Mouse (Mus musculus) lung, postnatal 10 days (tissue): ENCODE data around the gene Galnt3.
A peak's percentile ranks its signal among the peaks of the same experiment; 100 is the strongest.

Experiments
- DNase-seq: peaks from one replicate; pipeline ENCODE4 v3.0.0; 2021

Gene Galnt3

DNA sequence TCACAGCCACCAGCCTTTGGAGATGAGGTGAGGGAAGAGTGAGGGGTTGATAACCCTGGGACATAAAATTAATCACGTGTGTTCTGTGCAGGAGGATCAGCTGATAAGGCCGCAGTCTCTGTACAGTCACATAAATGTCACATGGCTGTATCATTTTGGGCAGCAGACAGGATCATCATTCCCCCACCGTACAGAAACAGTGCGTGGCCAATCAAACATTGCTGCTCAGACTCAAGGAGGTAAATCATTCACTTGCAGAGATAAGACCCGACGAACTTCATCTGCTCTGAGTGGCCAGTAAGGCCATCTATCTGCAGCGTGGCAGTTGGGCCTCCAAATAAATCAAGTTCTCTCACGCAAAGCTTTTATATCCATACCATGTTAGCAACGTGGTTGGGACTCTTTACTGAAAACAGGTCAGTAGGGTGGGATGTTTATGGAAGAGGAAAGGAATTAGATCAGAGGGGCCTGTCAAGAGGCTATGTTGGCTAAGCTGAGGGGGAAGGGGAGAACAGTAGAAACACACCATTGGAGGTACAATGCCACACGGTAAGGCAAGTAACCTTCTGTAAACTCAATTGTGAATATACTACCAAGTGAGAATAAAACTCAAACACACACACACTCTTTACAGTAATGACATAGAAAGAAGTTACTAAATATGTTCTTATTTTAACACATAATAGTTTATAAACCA lies 20.9 kb downstream of the Galnt3 start:
- DNase-seq: no peak

DNA sequence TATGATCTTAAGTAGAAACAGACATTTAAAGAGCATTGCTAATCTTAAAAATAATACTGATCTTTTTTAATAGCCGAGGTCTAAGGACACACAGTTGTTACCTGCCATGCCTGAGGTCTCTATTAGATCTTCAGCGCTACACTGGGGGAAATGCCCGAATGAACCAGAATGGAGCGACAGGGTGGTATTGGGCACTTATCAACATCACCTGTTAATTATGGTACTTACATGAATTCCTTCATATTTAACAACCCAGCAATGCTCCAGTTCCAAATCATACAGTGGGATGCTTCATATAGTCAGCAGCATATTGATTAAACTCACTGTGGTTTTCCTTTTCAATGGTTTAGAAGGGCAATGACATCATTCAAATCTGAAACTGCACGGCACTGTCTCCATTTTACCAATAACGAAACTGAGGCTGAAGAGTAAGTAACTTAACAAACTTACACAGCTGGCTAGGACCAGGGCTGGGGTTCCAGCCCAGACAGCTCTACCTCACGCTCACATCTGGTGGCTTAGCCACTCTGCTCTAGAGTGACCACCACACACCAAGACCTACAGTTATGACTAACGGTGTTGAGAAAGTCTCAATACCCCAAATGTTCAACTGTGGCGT lies 23.0 kb downstream of the Galnt3 start:
- DNase-seq: no peak

DNA sequence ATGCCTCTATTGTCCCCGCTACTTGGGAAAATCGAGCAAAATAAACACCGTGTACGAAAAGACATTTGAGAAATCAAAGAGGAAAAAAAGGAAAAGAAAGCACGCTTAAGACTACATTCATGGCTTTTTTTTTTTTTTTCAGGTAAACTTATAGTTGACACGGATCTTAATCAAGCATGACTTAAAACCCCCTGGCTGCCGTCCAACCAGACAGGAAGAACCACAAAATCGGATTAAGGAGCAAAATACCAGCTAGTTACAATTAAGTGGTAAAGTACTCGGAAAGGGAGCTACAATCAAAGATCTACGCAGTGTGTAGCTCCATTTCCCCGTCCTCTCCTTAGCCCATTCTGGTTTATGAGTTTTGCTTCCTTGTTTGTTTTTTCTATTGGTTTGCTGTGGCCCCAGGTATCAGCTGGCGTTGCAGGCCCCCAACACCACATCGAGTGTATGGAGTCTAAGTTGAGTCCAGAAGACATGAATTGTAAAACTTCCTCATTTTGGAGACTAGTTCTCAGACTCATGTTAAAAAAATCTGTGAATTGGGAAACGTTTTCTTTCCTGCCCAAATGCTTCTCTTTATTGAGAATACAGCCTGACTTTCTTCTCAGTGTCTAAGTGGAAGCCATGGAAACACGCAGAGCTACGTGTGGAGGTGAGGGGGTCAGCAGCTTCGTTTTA lies 24.0 kb downstream of the Galnt3 start:
- DNase-seq: no peak

DNA sequence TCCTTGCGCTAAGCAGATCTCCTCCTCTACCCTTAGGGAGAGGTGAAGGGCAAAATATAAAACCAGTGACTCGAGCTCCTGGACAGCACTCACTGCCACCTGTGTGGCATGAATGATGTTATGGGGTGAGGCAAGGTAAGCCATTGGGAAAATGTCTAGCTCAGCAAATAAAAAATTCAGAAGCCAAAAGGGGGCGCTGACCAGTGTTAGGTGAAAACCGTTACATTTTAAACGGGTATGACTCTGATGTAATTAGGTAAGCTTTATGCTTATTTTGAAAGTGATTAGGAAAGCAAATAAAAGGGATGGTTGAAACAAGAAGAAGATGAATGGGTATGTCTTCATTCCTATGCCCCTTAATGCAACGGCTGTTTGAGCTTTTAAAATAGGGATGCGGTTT lies 24.6 kb downstream of the Galnt3 start:
- DNase-seq: no peak

DNA sequence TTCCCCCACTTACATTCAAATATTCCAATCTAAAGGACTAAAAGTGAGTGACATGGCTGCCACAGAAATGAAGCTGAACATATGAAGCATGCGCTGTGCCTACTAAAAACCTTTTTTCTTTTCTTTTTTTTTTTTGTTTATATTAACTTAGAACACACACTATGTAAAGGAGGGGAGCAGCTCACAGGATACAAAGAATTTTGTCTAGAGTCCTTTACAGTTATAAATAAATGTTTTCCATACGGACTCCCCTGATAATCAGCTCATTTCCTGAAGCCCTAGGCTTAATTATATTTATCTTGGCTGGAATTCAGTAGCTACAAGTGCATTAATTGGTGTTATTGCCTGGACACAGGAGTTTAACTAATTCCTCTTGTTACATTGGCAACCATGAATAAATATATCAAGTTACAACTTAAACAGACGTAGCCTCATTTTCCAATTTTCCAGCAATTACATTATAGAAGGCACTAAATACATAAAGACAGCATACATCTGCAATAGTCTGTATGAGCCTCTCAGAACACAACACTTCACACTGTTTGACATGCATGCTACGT lies 30.1 kb downstream of the Galnt3 start:
- DNase-seq: no peak

DNA sequence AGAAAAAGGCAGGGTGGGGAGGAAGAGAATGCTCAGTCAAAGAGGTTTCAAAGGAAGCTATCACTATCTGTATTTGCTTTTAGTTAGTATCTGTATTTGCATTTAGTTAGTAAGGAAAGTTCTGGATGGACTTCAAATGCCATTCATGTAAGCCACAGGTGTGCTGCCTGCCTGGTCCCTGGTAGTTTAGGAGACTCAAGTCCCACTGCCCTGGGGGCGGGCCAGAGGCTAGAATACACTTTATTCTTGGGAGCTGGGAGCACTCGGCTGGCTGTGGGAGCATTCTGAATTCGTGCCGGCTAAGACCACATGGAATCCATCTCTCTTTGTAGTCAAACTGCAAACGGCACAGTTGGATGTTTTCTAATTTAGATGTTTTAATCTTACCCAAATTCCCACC lies 33.5 kb downstream of the Galnt3 start:
- no peak for DNase-seq

DNA sequence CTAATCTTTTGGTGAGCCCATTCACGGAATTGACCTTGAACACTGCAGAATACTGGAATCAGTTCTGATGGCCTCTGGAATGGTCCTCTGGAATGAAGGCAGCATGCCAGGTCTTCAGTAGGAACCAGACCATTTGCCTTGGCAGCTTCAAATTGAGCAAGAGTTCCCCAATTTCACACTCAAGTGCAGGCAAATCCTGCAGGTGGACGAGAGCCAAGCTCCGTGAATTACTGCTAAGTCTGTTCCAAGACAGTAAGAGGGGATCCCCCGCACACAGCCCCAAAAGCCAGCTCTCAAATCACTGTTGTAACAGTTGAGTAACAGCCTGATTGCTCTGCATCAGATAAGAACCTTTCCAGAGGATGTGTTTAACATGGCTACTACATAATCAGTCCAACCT lies 42.9 kb downstream of the Galnt3 start:
- peak; percentile 14 for DNase-seq

DNA sequence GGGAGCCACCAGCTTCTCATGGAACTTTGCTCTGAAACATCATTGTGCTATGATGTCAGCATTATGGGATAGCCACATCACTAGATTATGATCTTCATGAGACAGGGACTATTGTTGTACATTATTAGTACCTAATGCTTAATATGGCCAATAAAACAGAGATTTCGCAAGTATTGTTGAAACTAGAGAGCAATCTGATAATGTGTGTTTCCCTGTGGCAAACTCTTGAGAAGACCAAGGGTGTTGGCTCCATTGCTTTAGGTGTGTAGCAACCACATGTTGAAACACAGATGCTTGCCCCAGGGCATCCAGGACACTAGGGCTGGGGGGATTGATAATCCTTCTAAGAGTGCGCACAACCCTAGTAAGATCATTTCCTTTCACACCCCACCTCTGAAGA lies 44.1 kb downstream of the Galnt3 start:
- DNase-seq: no peak

DNA sequence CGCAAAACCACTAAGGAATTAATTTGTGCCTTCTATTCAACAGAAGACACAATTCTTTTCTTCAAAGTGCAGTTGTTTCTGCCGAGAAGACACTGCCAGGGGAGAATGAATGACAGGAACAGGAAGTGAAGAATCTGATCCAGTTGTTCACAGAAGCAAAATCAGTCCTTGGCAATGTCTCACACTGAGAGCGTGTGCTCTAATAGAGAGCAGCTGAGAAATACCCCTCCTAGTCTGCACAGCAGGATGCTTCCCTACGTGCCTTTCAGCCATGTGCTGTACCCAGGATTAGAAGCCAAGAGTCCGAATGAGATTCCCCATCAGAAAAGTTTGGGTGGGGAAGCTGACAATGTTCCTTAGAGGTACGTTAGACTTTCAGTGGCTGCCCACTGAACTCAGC lies 55.3 kb downstream of the Galnt3 start:
- no peak for DNase-seq

DNA sequence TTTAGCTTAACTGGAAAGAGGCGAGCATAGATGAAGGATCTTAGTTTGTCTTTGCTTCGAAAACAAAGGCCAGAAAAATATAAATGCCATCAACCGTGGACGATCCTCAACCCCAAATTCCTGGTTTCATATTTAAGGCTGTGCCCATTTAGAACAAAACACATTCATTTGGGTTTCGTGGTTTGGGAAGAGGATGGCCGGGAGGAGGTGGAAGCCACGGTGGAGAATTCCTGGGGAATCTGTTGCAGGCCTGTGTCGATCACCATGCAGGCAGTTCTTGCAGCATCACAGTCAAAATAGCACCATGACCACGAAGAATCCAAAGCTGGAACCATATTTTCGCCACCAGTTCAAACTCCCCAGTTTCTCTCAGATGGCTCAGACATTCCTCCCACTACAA lies 61.5 kb downstream of the Galnt3 start:
- no peak for DNase-seq

DNA sequence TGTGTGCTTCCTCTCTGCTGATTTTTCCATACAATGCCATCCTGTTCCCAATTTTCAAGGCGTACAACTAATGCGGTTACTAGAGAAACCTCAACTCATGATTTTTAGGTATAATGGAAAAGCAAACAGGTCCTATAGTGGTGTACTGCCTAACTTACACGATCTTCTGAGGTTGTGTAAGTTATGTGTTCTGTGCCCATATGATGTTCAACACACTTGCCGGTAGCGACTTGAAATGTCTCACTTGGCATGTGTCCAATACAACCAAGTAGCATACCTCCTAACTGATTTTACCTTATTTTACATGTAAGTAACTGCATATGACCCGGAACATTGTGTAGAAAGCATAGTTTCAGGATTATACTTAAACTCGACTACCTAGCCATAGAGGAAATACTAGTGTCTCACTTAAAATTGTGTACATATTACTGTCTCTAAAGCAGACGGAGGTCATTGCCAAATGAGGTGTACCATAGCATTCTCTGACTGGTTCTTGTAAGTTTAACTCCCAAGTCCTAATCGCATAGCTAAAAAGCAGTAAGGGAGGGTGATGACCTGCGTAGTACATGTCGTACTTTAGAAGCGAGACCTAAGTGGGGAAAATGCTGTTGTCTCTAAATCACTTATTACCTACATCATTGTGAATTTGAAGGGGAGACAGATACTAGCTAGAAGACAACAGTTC lies 80.2 kb downstream of the Galnt3 start:
- no peak for DNase-seq

DNA sequence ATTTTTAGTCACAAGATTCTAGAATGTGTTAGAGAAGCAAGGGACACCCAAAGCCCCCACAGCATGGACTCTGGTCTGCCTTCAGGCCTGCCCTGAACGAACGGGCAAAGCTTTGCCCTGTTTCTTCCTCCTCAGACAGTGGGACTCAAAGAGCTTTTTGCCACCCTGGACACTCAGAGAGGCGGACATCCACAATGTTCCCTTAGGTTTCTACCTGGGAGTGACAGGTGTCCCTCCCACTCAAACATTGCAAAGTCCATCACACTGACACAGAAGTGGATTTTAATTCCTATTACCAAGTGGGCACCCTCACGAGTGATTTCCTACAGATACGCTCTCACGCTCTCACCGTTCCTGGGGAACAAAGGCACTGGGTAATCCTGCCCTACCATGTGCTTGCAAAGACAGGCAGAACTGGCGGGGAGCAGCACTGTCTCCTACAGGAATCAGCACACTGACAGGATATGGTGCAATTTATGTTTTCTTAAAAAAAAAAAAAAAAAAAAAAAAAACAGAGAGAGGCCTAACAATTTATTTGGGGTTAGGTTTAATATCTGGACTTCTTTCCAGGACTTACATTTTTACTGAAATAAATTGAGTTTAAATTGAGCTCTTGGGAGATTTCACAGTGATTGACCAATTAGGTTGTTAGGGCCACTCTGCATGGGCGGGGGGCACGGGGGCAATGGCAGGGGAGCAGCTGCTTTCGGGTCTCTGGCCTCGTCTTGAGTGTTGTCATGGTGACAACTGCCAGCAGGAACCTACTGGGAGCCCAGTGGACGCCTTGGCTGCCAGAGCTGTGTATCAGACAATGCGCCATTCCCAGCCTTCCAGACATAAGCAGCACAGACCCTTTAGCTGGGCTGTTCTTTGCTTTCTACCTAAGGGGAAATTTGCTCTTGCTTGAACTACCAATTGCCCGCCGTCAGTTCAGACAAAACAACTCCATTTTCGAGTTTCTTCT lies 81.1 kb downstream of the Galnt3 start:
- no peak for DNase-seq

DNA sequence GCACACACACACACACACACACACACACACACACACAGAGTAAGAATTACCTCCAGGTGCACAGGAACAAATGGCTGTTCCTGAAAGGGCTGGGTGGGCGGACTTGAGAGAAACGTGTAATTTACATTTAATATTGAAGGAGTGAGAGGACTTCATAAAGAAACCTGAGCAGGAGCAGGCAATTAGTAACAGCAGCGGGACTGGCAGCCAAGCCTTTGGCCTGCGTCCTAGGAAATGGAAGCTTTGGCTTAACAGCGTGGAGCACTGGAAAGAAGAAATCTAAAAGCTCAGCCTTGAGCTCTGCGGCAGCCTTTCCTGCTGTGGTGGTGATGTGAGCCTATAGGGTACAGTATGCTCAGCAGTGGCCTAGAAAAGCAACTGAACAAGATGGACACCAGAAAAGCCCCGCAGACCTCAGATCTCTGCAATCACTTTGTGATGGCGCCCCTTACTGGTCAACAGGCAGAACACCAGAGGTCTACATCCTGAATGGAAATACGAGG lies 82.8 kb downstream of the Galnt3 start:
- peak; percentile 14 for DNase-seq

DNA sequence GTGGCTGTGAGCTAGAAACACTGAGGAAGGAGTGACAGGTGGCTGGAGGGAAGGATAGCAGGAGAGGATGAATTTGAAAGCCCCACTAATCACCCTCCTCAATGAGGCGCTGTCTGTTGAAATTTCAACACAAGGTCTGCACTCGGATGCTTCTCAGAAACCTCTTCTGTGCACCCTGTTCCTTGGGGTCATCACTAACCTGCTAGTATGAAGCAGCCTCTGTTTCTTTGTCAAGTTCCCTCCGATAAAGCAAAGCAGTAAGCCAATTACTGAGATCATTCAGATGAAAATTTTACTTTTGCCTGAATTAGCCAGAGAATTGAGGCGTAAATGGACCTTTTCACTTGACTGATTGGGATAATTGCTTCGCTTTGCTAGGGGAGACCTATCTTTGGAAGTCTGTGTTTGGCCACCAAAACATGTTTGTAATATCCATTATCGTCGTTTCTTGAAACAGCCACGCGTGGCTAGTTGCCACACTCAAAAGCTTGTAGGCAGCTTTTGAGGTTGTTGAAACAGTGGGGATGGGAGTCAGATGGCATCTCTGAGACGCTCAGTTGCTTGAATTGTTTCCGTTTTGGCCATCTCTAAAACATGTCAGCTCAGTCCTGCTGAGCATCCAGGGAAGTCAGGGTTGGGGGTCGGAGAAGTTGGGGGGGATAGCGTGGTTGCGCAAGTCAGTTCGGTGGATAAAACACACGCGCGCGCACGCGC lies 83.4 kb downstream of the Galnt3 start:
- no peak for DNase-seq

DNA sequence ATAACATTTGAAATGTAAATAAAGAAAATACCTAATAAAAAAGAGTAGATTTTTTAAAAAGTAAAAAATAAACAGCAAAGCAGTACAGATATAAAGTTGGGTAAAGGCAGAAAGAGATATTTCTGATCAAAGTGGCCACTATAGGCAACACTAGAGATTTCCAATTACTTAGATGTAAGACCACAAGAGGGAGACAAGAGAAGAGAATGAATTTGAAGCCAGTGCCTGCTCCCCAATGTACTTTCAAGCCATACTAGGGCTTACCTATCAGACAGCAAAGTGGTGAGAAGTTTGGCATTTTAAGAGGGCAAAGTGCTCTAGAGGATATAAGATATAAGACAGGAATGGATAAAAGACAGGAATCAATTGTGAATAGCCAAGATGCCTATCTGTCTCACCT lies 84.2 kb downstream of the Galnt3 start:
- DNase-seq: no peak

DNA sequence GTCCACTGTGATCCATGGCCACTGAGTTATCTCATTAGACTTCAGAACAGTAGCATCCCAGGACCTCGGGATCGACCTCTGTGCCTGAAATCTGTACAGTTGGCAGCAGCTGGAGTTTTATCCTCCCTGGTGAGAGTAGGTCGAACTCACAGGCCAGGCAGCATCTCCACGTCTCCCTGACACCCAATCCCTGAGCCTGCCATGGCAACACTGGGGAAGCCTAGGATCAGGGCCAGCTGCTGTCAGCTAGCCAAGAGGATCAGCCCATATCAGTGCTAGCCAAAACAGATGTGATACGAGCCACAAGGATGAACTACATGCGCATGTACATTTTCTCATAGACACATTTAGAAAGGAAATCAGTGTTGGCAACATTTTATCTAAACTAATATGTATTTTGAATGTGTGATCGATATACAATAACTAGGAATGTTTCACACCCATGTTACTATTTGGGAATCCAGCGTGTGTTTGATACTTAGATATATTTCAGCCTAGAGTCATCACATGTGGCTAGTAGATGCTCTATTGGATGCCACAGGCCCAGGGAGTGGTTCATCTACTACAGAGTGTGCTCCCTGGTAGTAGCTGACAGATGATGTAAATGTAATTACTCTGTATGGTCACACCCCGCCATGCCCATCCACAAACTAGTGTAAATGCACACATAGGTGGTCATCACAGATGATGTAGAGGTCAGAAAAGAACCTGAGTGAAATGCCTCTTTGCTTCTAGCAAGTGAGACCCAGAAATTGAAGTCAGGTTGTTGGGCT lies 89.7 kb downstream of the Galnt3 start:
- DNase-seq: peak; percentile 16
